Mouse (Mus musculus): ENCODE measurements around the gene Ift57. TPM values are rescaled to one million over a fixed set of nuclear protein-coding genes. Genes with fewer than 3 reads are reported as not detected.

Gene Ift57
- polyA plus RNA-seq, 1 experiment from 2014 or later: 38.9 TPM

DNA sequence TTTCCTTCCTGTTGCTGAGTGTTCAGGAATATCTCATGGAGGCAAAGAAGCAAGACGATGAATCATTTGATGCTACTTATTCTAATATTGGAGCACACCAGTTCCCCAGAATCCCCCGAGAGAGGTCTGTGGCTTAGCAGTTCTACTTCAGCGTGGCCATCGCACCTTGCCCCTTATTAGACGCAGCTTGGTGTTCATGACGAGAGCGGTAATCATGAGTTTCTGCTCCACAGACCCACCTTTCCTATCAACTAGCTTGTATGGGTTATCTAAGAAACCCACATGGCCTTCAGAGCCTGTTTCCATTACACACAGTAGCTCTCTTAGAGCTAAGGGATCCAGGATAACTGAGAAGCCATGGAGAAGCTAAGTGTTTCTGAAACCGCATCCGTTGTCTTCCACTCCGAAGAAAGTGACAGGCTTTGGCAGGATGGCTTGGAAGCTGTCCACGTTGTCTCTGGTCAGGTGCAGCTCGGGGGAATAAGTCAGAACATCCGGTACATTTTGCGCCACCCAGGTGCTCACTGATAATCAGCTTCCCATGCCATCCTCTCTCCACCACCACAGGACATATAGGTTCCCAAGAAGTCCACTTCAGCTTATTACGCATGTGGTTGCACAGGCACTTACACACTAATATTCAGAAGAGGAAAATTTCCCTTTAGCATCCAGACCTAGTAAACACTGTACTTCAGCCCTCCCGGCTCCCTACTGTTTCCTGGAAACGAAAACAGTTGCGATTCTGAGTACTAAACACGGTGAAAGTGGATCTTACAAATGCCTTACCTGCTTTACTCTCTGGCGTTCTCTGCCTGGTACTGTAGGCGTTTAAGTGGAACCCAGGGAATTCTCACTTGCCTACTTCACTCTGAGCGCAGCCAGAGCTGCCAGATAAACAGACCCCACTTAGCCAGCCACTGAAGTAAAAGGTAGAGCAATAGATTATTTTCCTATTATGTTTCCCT, 76.3 kb downstream of the Ift57 start:
- Histone ChIP-seq H3K9ac (replicated peaks; ENCODE audit: low read depth, low read length) (no peak overlapping the region), H3K36me3 (ENCODE audit: control insufficient read depth, insufficient read depth, low read length) (no peaks in the 10 kb centered on the region), H3K4me1 (ENCODE audit: control insufficient read depth, insufficient read depth, low read length) (no peaks in the 10 kb centered on the region), H3K4me2 (ENCODE audit: low read depth, low read length) (no peak overlapping the region), H3K4me3 (ENCODE audit: low read depth, low read length) (no peak overlapping the region), H3K27ac (ENCODE audit: low read depth, low read length) (no peak overlapping the region), H3K27me3 (ENCODE audit: control insufficient read depth, insufficient read depth, low read length) (no peaks in the 10 kb centered on the region), H3K9me3 (ENCODE audit: control insufficient read depth, low read length) (no peaks in the 10 kb centered on the region)
- 86% methylated on average over 22 of the region's 22 CpGs for WGBS
- no peak for ATAC-seq (ENCODE audit: low read depth)

DNA sequence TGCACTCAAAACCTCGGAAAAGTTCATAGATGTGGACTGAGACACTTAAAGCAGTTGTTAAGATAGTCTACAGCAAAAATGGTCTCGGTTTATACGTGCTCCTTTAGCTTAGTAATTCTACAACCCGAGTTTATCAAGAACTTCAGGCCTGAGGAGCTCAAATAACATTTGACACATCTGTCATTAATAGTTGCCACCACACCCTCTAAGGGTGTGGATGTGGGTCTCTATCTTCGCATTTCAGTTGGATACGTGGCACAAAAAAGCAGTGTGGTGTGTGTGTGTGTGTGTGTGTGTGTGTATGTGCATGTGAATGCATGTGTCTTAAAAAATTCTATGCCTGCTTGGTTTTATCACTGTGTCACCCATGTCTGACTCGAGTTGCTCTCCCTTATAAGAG, 77.9 kb downstream of the Ift57 start:
- Histone ChIP-seq H3K27ac (ENCODE audit: low read depth, low read length) (no peak overlapping the region), H3K4me3 (ENCODE audit: low read depth, low read length) (no peak overlapping the region), H3K4me1 (ENCODE audit: control insufficient read depth, insufficient read depth, low read length) (no peaks in the 10 kb centered on the region), H3K36me3 (ENCODE audit: control insufficient read depth, insufficient read depth, low read length) (no peaks in the 10 kb centered on the region), H3K4me2 (ENCODE audit: low read depth, low read length) (no peak overlapping the region), H3K9me3 (ENCODE audit: control insufficient read depth, low read length) (no peaks in the 10 kb centered on the region), H3K27me3 (ENCODE audit: control insufficient read depth, insufficient read depth, low read length) (no peaks in the 10 kb centered on the region), H3K9ac (replicated peaks; ENCODE audit: low read depth, low read length) (no peak overlapping the region)
- ATAC-seq (ENCODE audit: low read depth): no peak
- WGBS: 85% methylated on average over 7 of the region's 7 CpGs

DNA sequence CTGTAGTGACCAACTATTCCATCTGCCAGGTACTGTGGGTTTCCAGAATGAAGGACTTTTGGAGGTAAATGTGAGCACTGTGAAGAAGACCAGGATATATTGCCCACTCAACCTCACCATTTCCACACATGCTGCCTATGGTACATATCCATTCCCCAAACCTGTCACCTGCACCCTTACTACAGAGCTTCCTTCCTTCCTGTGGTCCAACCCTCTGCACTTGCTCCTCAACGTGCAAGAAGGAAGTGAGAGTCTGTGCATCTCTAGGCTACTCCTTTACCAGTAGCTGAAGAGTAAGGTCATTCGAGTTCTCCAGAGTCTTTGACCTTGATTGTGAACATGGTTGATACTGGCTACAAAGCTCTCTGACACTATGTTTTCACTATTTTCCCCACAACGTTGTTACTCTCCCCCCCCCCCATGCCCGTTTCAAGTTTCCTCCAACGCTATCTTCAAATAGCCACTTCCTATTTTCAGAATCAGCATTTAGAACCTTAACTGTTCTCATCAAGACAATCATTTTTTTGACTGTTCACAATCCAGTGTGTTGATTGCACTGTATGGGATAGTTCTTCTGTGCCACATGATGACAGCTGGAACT, 82.6 kb downstream of the Ift57 start:
- H3K36me3 ChIP-seq (ENCODE audit: control insufficient read depth, insufficient read depth, low read length): no peaks in the 10 kb centered on the region
- H3K9me3 ChIP-seq (ENCODE audit: control insufficient read depth, low read length): no peaks in the 10 kb centered on the region
- H3K27me3 ChIP-seq (ENCODE audit: control insufficient read depth, insufficient read depth, low read length): no peaks in the 10 kb centered on the region
- no peak for ATAC-seq (ENCODE audit: low read depth)
- H3K4me3 ChIP-seq (ENCODE audit: low read depth, low read length): no peak overlapping the region
- H3K27ac ChIP-seq (ENCODE audit: low read depth, low read length): no peak overlapping the region
- no peak overlapping the region for H3K9ac ChIP-seq (replicated peaks; ENCODE audit: low read depth, low read length)
- H3K4me2 ChIP-seq (ENCODE audit: low read depth, low read length): no peak overlapping the region
- WGBS: 87% methylated on average over 5 of the region's 5 CpGs
- H3K4me1 ChIP-seq (ENCODE audit: control insufficient read depth, insufficient read depth, low read length): no peaks in the 10 kb centered on the region

DNA sequence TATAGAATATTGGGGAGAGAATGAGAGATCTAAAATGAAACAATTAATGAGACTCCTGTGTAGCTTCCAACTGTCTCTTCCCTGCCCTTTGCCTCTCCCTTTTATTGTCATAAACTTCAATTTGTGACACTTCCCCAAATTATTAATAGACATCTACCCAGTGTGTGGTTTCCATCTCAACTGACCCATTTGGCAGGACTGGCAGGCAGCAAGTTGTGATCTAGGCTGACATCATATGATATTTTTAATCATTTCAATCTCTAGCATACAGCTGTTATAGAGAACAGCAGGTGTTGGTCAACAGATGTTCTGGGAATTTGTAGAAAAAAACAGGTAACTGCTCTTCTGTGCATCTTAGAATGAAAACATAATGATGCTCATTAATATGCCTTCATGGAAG, 84.3 kb downstream of the Ift57 start:
- no peak for ATAC-seq (ENCODE audit: low read depth)
- H3K9ac ChIP-seq (replicated peaks; ENCODE audit: low read depth, low read length): no peak overlapping the region

DNA sequence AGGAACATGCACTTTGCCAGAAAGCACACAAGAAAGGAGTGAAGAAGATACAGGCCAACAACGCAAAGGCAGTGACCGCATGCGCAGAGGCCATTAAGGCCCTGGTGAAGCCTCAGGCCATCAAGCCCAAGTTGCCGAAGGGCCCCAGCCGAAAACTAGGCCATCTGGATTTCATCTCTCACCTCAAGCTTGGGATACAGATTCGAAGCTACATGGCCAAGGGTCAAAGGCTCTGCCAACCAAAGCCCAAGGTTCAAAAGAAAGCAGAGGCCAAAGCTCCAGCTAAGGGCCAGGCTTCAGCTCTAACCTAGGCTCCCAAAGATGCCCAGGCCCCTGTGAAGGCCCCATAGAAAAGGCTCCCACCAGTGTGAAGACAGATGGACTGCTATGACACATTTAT, 87.1 kb downstream of the Ift57 start:
- no peak for ATAC-seq (ENCODE audit: low read depth)
- Histone ChIP-seq H3K4me1 (ENCODE audit: control insufficient read depth, insufficient read depth, low read length) (no peaks in the 10 kb centered on the region), H3K27ac (ENCODE audit: low read depth, low read length) (no peak overlapping the region), H3K9ac (replicated peaks; ENCODE audit: low read depth, low read length) (no peak overlapping the region), H3K27me3 (ENCODE audit: control insufficient read depth, insufficient read depth, low read length) (no peaks in the 10 kb centered on the region), H3K9me3 (ENCODE audit: control insufficient read depth, low read length) (no peaks in the 10 kb centered on the region), H3K4me3 (ENCODE audit: low read depth, low read length) (no peak overlapping the region), H3K36me3 (ENCODE audit: control insufficient read depth, insufficient read depth, low read length) (no peaks in the 10 kb centered on the region), H3K4me2 (ENCODE audit: low read depth, low read length) (no peak overlapping the region)
- 96% methylated on average over 6 of the region's 6 CpGs for WGBS

More for the DNA sequence above, 84.3 kb downstream of the Ift57 start:
- Histone ChIP-seq H3K9me3 (ENCODE audit: control insufficient read depth, low read length) (no peaks in the 10 kb centered on the region), H3K4me1 (ENCODE audit: control insufficient read depth, insufficient read depth, low read length) (no peaks in the 10 kb centered on the region), H3K4me3 (ENCODE audit: low read depth, low read length) (no peak overlapping the region), H3K27me3 (ENCODE audit: control insufficient read depth, insufficient read depth, low read length) (no peaks in the 10 kb centered on the region), H3K36me3 (ENCODE audit: control insufficient read depth, insufficient read depth, low read length) (no peaks in the 10 kb centered on the region), H3K27ac (ENCODE audit: low read depth, low read length) (no peak overlapping the region), H3K4me2 (ENCODE audit: low read depth, low read length) (no peak overlapping the region)

DNA sequence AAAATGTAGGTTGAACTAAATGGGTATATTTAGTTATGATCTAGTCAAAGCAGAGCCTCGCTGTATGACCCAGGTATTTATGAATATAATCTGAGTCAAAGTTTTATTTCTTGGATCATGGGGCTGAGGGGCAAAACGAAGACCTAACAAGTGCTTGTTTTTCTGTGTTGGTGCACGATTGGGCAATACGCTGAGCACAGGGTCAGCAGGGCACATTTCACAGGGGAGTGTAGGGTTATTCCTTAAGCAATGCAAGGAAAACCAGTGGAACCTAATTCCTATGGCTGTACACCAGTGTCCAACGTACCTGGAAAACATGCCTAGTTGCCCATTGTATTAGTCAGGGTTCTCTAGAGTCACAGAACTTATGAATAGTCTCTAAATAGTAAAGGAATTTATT, 88.7 kb downstream of the Ift57 start:
- Histone ChIP-seq H3K27ac (ENCODE audit: low read depth, low read length) (no peak overlapping the region), H3K27me3 (ENCODE audit: control insufficient read depth, insufficient read depth, low read length) (no peaks in the 10 kb centered on the region), H3K4me3 (ENCODE audit: low read depth, low read length) (no peak overlapping the region), H3K4me1 (ENCODE audit: control insufficient read depth, insufficient read depth, low read length) (no peaks in the 10 kb centered on the region), H3K9me3 (ENCODE audit: control insufficient read depth, low read length) (no peaks in the 10 kb centered on the region), H3K4me2 (ENCODE audit: low read depth, low read length) (no peak overlapping the region), H3K9ac (replicated peaks; ENCODE audit: low read depth, low read length) (no peak overlapping the region), H3K36me3 (ENCODE audit: control insufficient read depth, insufficient read depth, low read length) (no peaks in the 10 kb centered on the region)
- no peak for ATAC-seq (ENCODE audit: low read depth)
- 86% methylated on average over 5 of the region's 5 CpGs for WGBS

DNA sequence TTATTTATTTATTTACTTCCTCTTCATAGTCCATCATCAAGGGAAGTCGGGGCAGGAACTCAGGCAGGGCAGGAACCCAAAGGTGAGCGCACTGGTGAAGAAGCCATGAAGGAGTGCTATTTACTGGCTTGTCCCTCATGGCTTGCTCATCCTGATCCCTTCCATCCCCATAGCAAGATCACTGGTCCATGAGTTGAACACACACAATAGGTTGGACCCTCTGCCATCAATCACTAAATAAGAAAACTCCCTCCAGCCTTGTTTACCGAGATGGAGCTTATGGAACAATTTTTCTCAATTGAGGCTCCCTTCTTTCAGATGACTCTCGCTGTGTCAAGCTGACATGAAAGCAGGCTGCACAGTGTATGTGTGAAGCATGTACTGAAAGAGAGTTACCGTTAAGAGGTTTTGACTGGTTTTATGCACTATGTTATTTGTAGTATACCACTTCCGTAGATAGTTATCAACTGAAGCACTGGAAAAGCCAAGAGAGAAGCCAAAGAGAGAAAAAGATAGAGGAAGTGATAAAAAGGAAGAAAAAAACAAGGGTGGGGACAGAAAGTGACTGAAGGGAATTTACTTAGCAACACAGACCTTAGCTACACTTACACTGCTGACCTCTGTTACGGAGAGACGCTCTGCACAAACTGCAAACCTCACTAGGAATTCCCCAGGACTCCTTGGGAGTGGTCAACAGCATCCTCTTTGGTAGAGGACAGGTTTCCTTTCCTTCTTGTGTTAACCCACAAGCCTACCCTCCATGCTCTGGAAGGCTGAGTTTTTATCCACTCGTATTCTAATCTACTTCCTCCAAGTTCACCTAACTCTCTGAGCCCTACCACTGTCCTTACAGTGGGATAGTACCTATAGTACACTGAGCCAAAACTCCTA, 91.8 kb downstream of the Ift57 start:
- Histone ChIP-seq H3K27me3 (ENCODE audit: control insufficient read depth, insufficient read depth, low read length) (no peaks in the 10 kb centered on the region), H3K9ac (replicated peaks; ENCODE audit: low read depth, low read length) (no peak overlapping the region), H3K4me2 (ENCODE audit: low read depth, low read length) (no peak overlapping the region), H3K27ac (ENCODE audit: low read depth, low read length) (no peak overlapping the region), H3K4me3 (ENCODE audit: low read depth, low read length) (no peak overlapping the region), H3K4me1 (ENCODE audit: control insufficient read depth, insufficient read depth, low read length) (no peaks in the 10 kb centered on the region), H3K36me3 (ENCODE audit: control insufficient read depth, insufficient read depth, low read length) (no peaks in the 10 kb centered on the region), H3K9me3 (ENCODE audit: control insufficient read depth, low read length) (no peaks in the 10 kb centered on the region)
- WGBS: 84% methylated on average over 9 of the region's 9 CpGs
- no peak for ATAC-seq (ENCODE audit: low read depth)

DNA sequence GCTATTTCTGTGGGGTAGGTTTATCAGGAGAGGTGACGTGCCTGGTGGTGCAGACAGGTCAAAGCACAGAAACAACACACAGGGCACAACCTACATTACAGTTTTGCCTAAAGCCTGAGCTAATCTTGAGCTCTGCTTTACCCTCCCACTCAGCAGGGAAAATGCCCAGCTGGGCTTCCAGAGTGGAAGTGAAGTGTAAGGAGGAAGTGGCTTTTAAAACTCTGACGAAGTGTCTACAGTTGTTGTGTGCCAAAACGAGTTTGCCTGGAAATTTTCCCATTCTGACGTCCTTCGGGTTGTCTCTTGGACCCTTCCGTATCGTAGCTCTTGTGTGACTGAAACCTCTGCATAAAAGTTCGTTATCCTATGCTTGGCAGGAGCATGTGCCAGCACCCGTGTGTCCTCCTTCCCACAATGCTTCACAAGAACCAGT, 93.4 kb downstream of the Ift57 start:
- ATAC-seq (ENCODE audit: low read depth): no peak

More for the DNA sequence above, 93.4 kb downstream of the Ift57 start:
- Histone ChIP-seq H3K9me3 (ENCODE audit: control insufficient read depth, low read length) (no peaks in the 10 kb centered on the region), H3K4me1 (ENCODE audit: control insufficient read depth, insufficient read depth, low read length) (no peaks in the 10 kb centered on the region), H3K9ac (replicated peaks; ENCODE audit: low read depth, low read length) (no peak overlapping the region), H3K4me2 (ENCODE audit: low read depth, low read length) (no peak overlapping the region), H3K27me3 (ENCODE audit: control insufficient read depth, insufficient read depth, low read length) (no peaks in the 10 kb centered on the region), H3K27ac (ENCODE audit: low read depth, low read length) (no peak overlapping the region), H3K36me3 (ENCODE audit: control insufficient read depth, insufficient read depth, low read length) (no peaks in the 10 kb centered on the region), H3K4me3 (ENCODE audit: low read depth, low read length) (no peak overlapping the region)
- 84% methylated on average over 9 of the region's 9 CpGs for WGBS
